Mouse (Mus musculus) hindbrain, embryonic 16.5 days (tissue): ENCODE measurements around the gene Luc7l2. TPM values are rescaled to one million over a fixed set of nuclear protein-coding genes. Genes with fewer than 3 reads are reported as not detected.
A peak's percentile ranks its signal among the peaks of the same experiment; 100 is the strongest.

Experiments used
- ATAC-seq: fragments of 200-750 bp; cut with Nextera tagmentation; 2 replicates; pipeline ENCODE4 v1.8.0; 2017; ENCODE audit warnings: moderate TSS enrichment, moderate library complexity
- H3K27ac ChIP-seq: fragments of 300-500 bp; sonication (generic); 2 replicates; pipeline ENCODE4 v1.5.1; 2014; ENCODE audit warnings: low read depth, mild to moderate bottlenecking, control low read depth, low read length, moderate library complexity
- H3K27me3 ChIP-seq: fragments of 300-500 bp; sonication (generic); replicated peaks from 2 replicates; pipeline ENCODE4 v1.6.1; 2014; ENCODE audit warnings: low read length; ENCODE audit not compliant: control insufficient read depth, insufficient read depth
- H3K36me3 ChIP-seq: fragments of 300-500 bp; sonication (generic); 2 replicates; pipeline ENCODE4 v1.6.1; 2014; ENCODE audit warnings: mild to moderate bottlenecking, low read length, moderate library complexity, mixed read lengths; ENCODE audit not compliant: control insufficient read depth, insufficient read depth
- H3K4me1 ChIP-seq: fragments of 300-500 bp; sonication (generic); 2 replicates; pipeline ENCODE4 v1.6.1; 2014; ENCODE audit warnings: low read depth, low read length; ENCODE audit not compliant: control insufficient read depth, insufficient read depth
- H3K4me2 ChIP-seq: fragments of 300-500 bp; sonication (generic); 2 replicates; pipeline ENCODE4 v1.6.1; 2014; ENCODE audit warnings: mild to moderate bottlenecking, low read length, control low read depth, moderate library complexity
- H3K4me3 ChIP-seq: fragments of 300-500 bp; sonication (generic); 2 replicates; pipeline ENCODE4 v1.5.1; 2014; ENCODE audit warnings: mild to moderate bottlenecking, low read length, control low read depth, moderate library complexity
- H3K9ac ChIP-seq: fragments of 300-500 bp; sonication (generic); 2 replicates; pipeline ENCODE4 v1.6.1; 2014; ENCODE audit warnings: low read depth, mild to moderate bottlenecking, control low read depth, low read length, moderate library complexity
- H3K9me3 ChIP-seq: fragments of 300-500 bp; sonication (generic); 2 replicates; pipeline ENCODE4 v1.6.1; 2014; ENCODE audit warnings: mild to moderate bottlenecking, low read length, moderate library complexity; ENCODE audit not compliant: control insufficient read depth
- WGBS: fragments of 180-500 bp; shearing (Covaris S2); extraction: QIAGEN DNeasy Blood & Tissue Kit; methylation state at CpG from one replicate; pipeline ENCODE4 v1.1.7; 2014; 5-methylcytosine and 5-hydroxymethylcytosine counted together
- polyA plus RNA-seq: library from polyadenylated mRNA; unstranded; fragments of >200 nt; fragmentation: Nextera tagmentation; extraction: Ambion mirVana; gene quantifications from 2 replicates; pipeline ENCODE4 v1.2.1, GENCODE M21; 2015

Luc7l2 gene
- polyA plus RNA-seq, 1 experiment from 2014 or later, result 31.9 TPM

GRCm38 (mm10) chr6:38624439-38624838, 73.3 kb downstream of the Luc7l2 start:
- H3K4me3 ChIP-seq, result no peak overlapping the region
- H3K4me2 ChIP-seq, result no peak overlapping the region
- no peak overlapping the region for H3K9ac ChIP-seq
- no peaks in the 10 kb centered on the region for H3K4me1 ChIP-seq
- H3K27ac ChIP-seq, result no peak overlapping the region
- WGBS, result 59% methylated on average over 1 of the region's 1 CpGs
- ATAC-seq, result no peak
- H3K27me3 ChIP-seq, result no peaks in the 10 kb centered on the region
- H3K9me3 ChIP-seq, result no peaks in the 10 kb centered on the region
- H3K36me3 ChIP-seq, result peaks cover 4% of the 10 kb centered on the region; the same call in 1 of the 2 replicates

- 94% methylated on average over 5 of the region's 5 CpGs for WGBS
- no peak overlapping the region for H3K4me3 ChIP-seq
- H3K9me3 ChIP-seq, result no peaks in the 10 kb centered on the region
- no peak overlapping the region for H3K9ac ChIP-seq
- no peaks in the 10 kb centered on the region for H3K27me3 ChIP-seq
- H3K27ac ChIP-seq, result no peak overlapping the region
- H3K36me3 ChIP-seq, result 0 out of 2 replicates have a peak, but pooled peaks cover 2% of the 10 kb centered on the region
- ATAC-seq, result no peak
- H3K4me2 ChIP-seq, result no peak overlapping the region
- H3K4me1 ChIP-seq, result no peaks in the 10 kb centered on the region
Measured at GRCm38 (mm10) chr6:38626086-38626485, 75.0 kb downstream of the Luc7l2 start.

GRCm38 (mm10) chr6:38627081-38627480, 75.9 kb downstream of the Luc7l2 start:
- no peaks in the 10 kb centered on the region for H3K27me3 ChIP-seq
- H3K9ac ChIP-seq, result no peak overlapping the region
- 0 out of 2 replicates have a peak, but pooled peaks cover 2% of the 10 kb centered on the region for H3K36me3 ChIP-seq
- no peak for ATAC-seq
- H3K4me2 ChIP-seq, result no peak overlapping the region
- no peak overlapping the region for H3K4me3 ChIP-seq
- H3K9me3 ChIP-seq, result no peaks in the 10 kb centered on the region
- 95% methylated on average over 4 of the region's 4 CpGs for WGBS
- H3K27ac ChIP-seq, result no peak overlapping the region
- H3K4me1 ChIP-seq, result no peaks in the 10 kb centered on the region

GRCm38 (mm10) chr6:38627486-38627885, 76.4 kb downstream of the Luc7l2 start:
- no peaks in the 10 kb centered on the region for H3K9me3 ChIP-seq
- 0 out of 2 replicates have a peak, but pooled peaks cover 2% of the 10 kb centered on the region for H3K36me3 ChIP-seq
- H3K9ac ChIP-seq, result no peak overlapping the region
- no peaks in the 10 kb centered on the region for H3K27me3 ChIP-seq
- 82% methylated on average over 4 of the region's 4 CpGs for WGBS
- no peaks in the 10 kb centered on the region for H3K4me1 ChIP-seq
- H3K4me3 ChIP-seq, result no peak overlapping the region
- ATAC-seq, result no peak
- H3K4me2 ChIP-seq, result no peak overlapping the region
- H3K27ac ChIP-seq, result no peak overlapping the region

GRCm38 (mm10) chr6:38629556-38629955, 78.4 kb downstream of the Luc7l2 start:
- WGBS, result 85% methylated on average over 1 of the region's 1 CpGs
- no peak overlapping the region for H3K4me3 ChIP-seq
- ATAC-seq, result no peak
- no peak overlapping the region for H3K4me2 ChIP-seq
- no peaks in the 10 kb centered on the region for H3K27me3 ChIP-seq
- H3K9me3 ChIP-seq, result no peaks in the 10 kb centered on the region
- no peaks in the 10 kb centered on the region for H3K36me3 ChIP-seq
- no peak overlapping the region for H3K27ac ChIP-seq
- no peak overlapping the region for H3K9ac ChIP-seq
- no peaks in the 10 kb centered on the region for H3K4me1 ChIP-seq

GRCm38 (mm10) chr6:38632826-38633225, 81.7 kb downstream of the Luc7l2 start:
- 88% methylated on average over 2 of the region's 2 CpGs for WGBS
- Histone ChIP-seq H3K36me3 (no peaks in the 10 kb centered on the region), H3K9ac (no peak overlapping the region), H3K4me3 (no peak overlapping the region), H3K27me3 (peaks cover 17% of the 10 kb centered on the region), H3K9me3 (no peaks in the 10 kb centered on the region), H3K4me2 (no peak overlapping the region), H3K27ac (no peak overlapping the region), H3K4me1 (peaks cover 16% of the 10 kb centered on the region)
- no peak for ATAC-seq

- 83% methylated on average over 8 of the region's 8 CpGs for WGBS
- peaks cover 24% of the 10 kb centered on the region for H3K27me3 ChIP-seq
- H3K4me2 ChIP-seq, result no peak overlapping the region
- no peaks in the 10 kb centered on the region for H3K36me3 ChIP-seq
- no peak overlapping the region for H3K9ac ChIP-seq
- no peak for ATAC-seq
- peaks cover 16% of the 10 kb centered on the region for H3K4me1 ChIP-seq
- H3K4me3 ChIP-seq, result no peak overlapping the region
- no peak overlapping the region for H3K27ac ChIP-seq
- H3K9me3 ChIP-seq, result no peaks in the 10 kb centered on the region
Measured at GRCm38 (mm10) chr6:38634461-38634860, 83.3 kb downstream of the Luc7l2 start.

GRCm38 (mm10) chr6:38635941-38636851, 85.1 kb downstream of the Luc7l2 start:
- peak overlapping the region; percentile 58 for H3K4me3 ChIP-seq
- no peaks in the 10 kb centered on the region for H3K9me3 ChIP-seq
- no peaks in the 10 kb centered on the region for H3K36me3 ChIP-seq
- peak overlapping the region; percentile 95 for H3K4me2 ChIP-seq
- peak; percentile 70 for ATAC-seq
- peak overlapping the region; percentile 64 for H3K9ac ChIP-seq
- no peak overlapping the region for H3K27ac ChIP-seq
- peaks cover 24% of the 10 kb centered on the region for H3K27me3 ChIP-seq
- 1% methylated on average over 69 of the region's 72 CpGs for WGBS
- H3K4me1 ChIP-seq, result peaks cover 16% of the 10 kb centered on the region

GRCm38 (mm10) chr6:38636852-38637618, 85.9 kb downstream of the Luc7l2 start, which contains the start of gene Klrg2:
Klrg2 (minus strand) TSS chr6:38637242.
- Histone ChIP-seq H3K4me2 (peak within 1 kb of the TSS; percentile 95), H3K9me3 (no peaks in the 10 kb centered on the region), H3K27ac (no peak within 1 kb of the TSS), H3K27me3 (peaks cover 24% of the 10 kb centered on the region), H3K4me3 (peak within 1 kb of the TSS; percentile 58), H3K36me3 (no peaks in the 10 kb centered on the region), H3K4me1 (peaks cover 16% of the 10 kb centered on the region), H3K9ac (peak within 1 kb of the TSS; percentile 64)
- peak; percentile 75 for ATAC-seq
- 2% methylated on average over 47 of the region's 60 CpGs for WGBS
